Mouse (Mus musculus): ENCODE data around the gene Phldb3.

Gene Phldb3

GRCm38 (mm10) chr7:24610144-24610878 lies at the start of gene Phldb3:
Phldb3 (plus strand) TSS chr7:24610763.
- no peak for DNase-seq (ENCODE audit: low read depth)

- DNase-seq (ENCODE audit: low read depth): no peak
These were observed 49.1 kb upstream of the Phldb3 start for GRCm38 (mm10) chr7:24561450-24561849.

- DNase-seq (ENCODE audit: low read depth): no peak
These were observed 47.2 kb upstream of the Phldb3 start for GRCm38 (mm10) chr7:24563191-24563836.

GRCm38 (mm10) chr7:24563837-24564206 lies 46.7 kb upstream of the Phldb3 start:
- DNase-seq (ENCODE audit: low read depth): no peak

- DNase-seq (ENCODE audit: low read depth): no peak
These were observed 45.8 kb upstream of the Phldb3 start for GRCm38 (mm10) chr7:24564607-24565265.

- no peak for DNase-seq (ENCODE audit: low read depth)
These were observed 44.9 kb upstream of the Phldb3 start for GRCm38 (mm10) chr7:24565627-24566026.

- no peak for DNase-seq (ENCODE audit: low read depth)
These were observed 44.4 kb upstream of the Phldb3 start for GRCm38 (mm10) chr7:24566206-24566605.

GRCm38 (mm10) chr7:24568512-24568911 lies 42.1 kb upstream of the Phldb3 start:
- no peak for DNase-seq (ENCODE audit: low read depth)

GRCm38 (mm10) chr7:24571071-24571470 lies 39.5 kb upstream of the Phldb3 start:
- DNase-seq (ENCODE audit: low read depth): no peak

- no peak for DNase-seq (ENCODE audit: low read depth)
These were observed 38.1 kb upstream of the Phldb3 start for GRCm38 (mm10) chr7:24572455-24572854.

GRCm38 (mm10) chr7:24574224-24574796 lies 36.3 kb upstream of the Phldb3 start:
- DNase-seq (ENCODE audit: low read depth): peak; percentile 33

GRCm38 (mm10) chr7:24577811-24578210 lies 32.8 kb upstream of the Phldb3 start:
- no peak for DNase-seq (ENCODE audit: low read depth)

GRCm38 (mm10) chr7:24584876-24585275 lies 25.7 kb upstream of the Phldb3 start:
- DNase-seq (ENCODE audit: low read depth): no peak

GRCm38 (mm10) chr7:24585995-24586394 lies 24.6 kb upstream of the Phldb3 start:
- no peak for DNase-seq (ENCODE audit: low read depth)

GRCm38 (mm10) chr7:24586828-24587227 lies 23.7 kb upstream of the Phldb3 start:
- DNase-seq (ENCODE audit: low read depth): no peak

GRCm38 (mm10) chr7:24587330-24588105 lies 23.0 kb upstream of the Phldb3 start, which contains the start of the genes Ethe1 and Zfp575:
Ethe1 (plus strand) TSS chr7:24587543.
Zfp575 (minus strand) TSS chr7:24587641.
- DNase-seq (ENCODE audit: low read depth): no peak

GRCm38 (mm10) chr7:24588336-24588735 lies 22.2 kb upstream of the Phldb3 start:
- no peak for DNase-seq (ENCODE audit: low read depth)

- no peak for DNase-seq (ENCODE audit: low read depth)
These were observed 18.8 kb upstream of the Phldb3 start for GRCm38 (mm10) chr7:24591735-24592134.

- DNase-seq (ENCODE audit: low read depth): no peak
These were observed 18.4 kb upstream of the Phldb3 start for GRCm38 (mm10) chr7:24592163-24592562.

- no peak for DNase-seq (ENCODE audit: low read depth)
These were observed 17.8 kb upstream of the Phldb3 start for GRCm38 (mm10) chr7:24592781-24593180.

GRCm38 (mm10) chr7:24593621-24594308 lies 16.8 kb upstream of the Phldb3 start:
- DNase-seq (ENCODE audit: low read depth): peak; percentile 23
